Mouse (Mus musculus) left cerebral cortex, postnatal 36 days (tissue): ENCODE data around the gene Tuba1b. TPM values are rescaled to one million over a fixed set of nuclear protein-coding genes. Genes with fewer than 3 reads are reported as not detected.
"Not testable (repeated sequence)": the region's sequence is repeated elsewhere in the genome, so short reads cannot be mapped to it uniquely, and the experiment has no call there.

Source experiments
- DNase-seq, 2 experiments: peaks; one replicate each; pipeline ENCODE4 v3.0.0; 2021 to 2022; ENCODE audit warnings: low spot score in 2 of 2, mixed read lengths in 1 of 2
- intact Hi-C: fragments of 180-260 bp; cut with DNase I; formaldehyde crosslinking; loops from one replicate; pipeline ENCODE4 v1.15.1; 2025
- total RNA-seq, 2 experiments: library from RNA; stranded (reverse); gene quantifications; 2 replicates each; pipeline ENCODE4 v1.2.3; 2021

Gene Tuba1b
- total RNA-seq, 2 experiments from 2014 or later: 509 to 602 TPM

DNA sequence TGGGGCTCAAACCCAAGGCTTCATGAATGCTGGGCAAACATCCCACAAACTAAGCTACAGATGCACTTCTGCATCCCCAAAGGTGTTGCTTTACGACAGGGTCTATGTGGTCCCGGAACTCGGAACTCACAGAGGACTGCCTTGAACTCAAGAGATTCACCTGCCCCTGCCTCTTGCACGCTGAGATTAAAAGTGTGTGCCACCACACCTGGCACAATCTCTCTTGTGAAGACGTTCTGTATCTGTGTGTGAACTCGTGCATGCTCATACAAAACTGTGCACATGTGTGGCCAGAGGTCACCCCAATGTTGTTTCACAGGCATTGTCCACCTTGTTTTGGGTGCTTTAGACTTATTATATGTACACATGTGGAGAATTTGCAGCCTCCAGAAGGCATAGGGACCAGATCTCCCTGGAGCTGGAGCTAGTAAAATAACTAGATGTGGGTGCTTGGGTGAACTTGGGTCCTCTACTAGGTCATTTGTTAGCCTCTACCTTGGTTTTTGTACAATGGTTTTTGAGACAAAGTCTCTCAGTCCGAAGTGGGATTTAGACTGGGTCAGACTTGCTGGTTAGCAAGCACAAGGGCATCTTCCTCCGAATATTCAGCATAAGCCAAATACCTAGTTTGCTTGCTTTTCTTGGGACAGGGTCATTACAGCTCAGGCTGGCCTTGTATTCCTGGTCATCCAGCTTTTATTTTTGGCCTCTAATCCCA, 4.2 kb downstream of the Tuba1b start:
- DNase-seq: no peak
- intact Hi-C loops: loop anchor here (5.0 kb wide), 1 partner anchor 58 kb away; the partner anchor contains the start of gene Kmt2d

DNA sequence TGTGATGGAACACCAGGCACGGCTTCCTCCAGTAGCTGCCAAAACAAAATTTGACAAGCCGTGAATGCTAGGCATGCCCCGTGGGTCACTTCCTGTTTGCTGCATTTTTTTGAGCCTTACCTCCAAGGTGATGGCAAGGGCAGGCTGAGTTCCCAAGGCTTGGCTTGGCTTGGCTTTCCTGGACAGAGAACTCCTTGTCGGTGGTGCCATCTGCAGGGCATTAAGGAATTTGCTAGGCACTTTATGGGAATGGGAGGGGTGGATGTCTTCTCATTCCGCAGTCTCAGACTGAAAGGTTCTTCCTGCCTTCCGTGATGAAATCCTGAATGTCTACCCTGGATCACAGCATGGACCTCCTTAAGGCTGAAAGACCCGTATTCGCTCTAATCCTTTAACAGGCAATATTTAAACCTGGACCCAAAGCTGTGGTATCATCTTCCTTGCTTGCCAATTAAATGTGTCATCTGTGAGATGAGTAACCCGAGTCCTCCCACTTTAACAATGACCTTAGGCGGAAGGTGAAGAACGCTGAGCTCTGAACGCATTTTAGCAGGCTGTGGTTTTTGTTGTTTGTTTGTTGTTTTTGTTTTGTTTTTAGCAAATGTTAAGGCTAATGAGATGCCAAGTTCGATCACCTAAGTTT, 5.6 kb downstream of the Tuba1b start:
- intact Hi-C loops: loop anchor here (2.0 kb wide), 1 partner anchor 36 kb away; no protein-coding TSS in a partner anchor
- peak; percentile 46 to 61 for DNase-seq

DNA sequence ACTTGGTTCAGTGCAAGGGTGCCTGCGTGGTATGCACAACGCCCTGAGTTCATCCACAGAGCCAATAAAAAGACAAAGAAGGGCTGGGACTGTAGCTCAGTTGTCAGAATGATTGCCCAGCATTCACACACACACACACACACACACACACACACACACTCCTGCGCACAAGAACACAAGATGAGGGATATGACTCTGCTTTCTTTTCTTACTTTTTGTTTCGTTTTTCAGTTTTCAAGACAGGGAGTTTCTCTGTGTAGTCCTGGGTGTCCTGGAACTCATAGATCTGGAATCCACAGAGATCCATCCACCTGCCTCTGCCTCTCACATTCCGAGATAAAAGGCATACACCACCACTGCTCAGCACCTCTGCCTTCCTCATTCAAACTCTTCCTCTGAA, 6.8 kb downstream of the Tuba1b start:
- DNase-seq: no peak
- intact Hi-C loops: no loop called here

DNA sequence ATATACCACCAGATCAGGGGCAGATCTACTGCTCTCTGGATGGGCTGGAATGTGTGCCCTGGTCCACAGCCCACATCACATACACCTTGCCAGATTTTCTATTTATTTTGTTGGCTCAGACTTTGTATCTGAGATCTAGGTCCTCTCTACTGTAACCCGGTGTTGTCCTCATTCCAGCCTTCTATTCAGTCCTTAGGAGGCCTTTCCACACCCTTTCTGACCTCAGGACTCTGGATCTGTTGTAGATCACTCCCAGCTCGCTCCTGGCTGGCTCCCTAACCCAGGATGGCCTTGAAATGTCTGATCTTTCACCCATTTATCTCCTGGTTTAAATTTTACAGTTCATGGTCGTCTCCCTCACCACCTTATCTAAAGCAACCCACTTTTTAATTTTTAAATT, 9.7 kb downstream of the Tuba1b start:
- DNase-seq: no peak
- intact Hi-C loops: no loop called here

DNA sequence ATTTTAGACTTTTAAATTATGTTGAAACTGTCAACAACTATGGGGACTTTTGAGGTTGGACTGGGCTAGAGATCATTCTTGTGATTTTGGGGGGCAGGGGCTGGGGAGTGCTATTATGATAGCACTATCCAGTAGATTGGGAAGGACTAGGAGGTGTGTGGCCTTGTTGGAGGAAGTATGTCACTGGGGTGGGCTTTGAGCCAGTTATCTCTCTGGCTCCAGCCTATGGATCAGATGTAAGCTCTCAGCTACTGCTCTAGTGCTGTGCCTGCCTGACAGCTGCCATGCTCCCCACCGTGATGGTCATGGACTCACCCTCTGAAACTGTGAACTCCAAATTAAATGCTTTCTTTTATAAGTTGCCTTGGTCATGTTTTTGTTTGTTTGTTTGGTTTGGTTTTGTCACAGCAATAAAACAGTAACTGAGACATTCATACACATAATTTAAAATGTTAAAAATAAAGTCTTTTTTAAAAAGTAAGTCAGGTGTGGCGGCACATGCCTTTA, 11.3 kb downstream of the Tuba1b start:
- DNase-seq: no peak
- intact Hi-C loops: no loop called here

DNA sequence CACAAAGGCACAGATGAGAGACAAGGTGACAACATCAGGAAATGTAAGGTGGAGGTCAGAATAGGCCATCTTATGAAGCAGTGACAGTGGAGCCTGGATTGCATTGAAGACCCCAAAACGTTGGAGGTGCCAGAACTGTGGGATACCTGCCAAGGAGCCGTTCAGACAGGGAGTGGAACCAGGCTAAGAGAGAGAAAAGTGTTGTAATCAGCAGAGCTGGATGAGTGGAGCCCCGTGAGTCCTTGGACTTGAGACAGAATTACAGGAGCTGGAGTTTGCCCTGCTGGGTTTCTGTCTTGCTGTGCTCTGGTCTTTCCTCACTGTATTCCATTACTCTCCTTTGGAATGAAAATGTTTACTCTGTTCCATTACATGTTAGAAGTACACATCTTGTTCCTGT, 11.8 kb downstream of the Tuba1b start:
- no peak for DNase-seq
- intact Hi-C loops: no loop called here

DNA sequence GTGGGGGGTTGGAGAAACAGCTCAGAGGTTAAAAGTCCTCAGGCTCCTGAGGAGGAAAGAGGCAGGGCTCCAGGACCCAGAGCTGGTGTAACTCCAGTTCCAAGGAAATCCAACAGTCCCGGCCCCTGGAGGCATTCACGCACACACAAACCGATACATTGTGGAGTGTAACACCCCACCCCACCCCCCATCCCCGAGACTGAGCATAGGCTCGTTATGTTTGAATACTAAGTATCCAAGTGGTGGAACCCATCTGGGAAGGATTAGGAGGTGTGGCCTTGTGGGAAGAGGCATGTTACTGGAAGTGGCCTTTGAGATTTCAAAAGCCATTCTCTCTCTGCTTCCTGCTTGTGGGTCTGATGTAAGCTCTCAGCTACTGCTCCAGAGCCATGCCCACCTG, 12.9 kb downstream of the Tuba1b start:
- intact Hi-C loops: no loop called here
- DNase-seq: no peak

DNA sequence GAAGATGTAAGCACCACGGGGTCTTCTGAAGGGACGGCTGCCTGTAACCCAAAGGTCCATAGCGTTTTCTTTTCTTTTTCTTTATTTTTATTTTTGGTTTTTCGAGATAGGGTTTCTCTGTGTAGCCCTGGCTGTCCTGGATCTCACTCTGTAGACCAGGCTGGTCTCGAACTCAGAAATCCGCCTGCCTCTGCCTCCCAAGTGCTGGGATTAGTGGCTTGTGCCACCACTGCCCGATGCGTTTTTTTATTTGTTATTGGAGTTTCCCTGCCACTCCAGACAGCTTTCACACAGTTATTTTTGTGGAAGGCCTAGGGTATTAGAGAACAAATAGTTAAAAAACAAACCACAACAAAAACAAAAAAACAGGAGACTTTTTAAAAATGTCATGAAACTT, 15.9 kb downstream of the Tuba1b start:
- not testable (repeated sequence) for DNase-seq
- intact Hi-C loops: loop anchor here (2.0 kb wide), 1 partner anchor 38 kb away; no protein-coding TSS in a partner anchor

DNA sequence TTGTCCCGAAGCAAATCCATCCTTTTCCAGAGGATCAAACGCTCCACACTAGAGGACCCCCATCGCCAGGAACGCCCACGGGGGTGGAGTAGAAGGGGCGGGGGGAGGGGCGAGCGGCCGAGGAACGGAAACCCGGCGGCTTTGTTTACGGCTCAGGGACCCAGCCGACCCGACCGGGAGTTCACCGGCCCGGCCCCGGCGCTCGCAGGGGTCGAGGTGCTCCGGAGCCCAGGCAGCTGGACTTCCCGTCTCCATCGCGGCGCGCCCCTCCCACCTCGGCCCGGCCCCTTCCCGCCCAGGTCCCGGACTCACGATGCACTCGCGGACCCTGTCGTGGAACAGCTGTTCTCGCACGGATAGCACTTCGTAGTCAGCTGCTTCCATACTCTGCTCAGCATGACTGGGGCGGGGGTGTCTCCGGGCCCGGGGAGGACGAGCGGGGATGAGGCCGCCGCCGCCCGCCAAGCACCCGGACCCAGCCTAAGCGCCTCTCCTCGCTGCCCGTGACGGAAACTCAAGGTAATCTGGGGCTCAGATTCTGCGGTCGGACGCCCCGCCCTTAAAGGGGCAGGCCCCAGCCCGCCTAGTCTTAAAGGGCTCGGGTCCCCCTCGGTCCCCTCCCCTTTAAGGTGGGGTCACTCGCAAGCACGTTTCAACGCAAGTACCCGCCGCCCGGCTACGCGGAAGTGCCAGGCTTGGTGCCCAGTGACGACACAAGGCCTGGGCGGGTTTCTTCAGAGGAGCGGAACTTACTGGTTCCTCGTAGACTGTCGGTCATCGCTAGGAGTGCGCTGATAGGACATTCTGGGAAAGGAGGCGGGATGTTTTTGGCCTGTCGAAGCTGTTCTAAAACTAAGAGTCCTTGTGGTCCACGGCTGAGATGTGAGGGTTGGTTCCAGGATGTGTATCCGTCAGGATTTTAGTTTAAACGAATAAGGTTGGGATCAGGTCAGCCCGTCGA, 16.5 kb downstream of the Tuba1b start, which contains the start of gene Lmbr1l:
Lmbr1l (minus strand) TSS at position 694 of the 961 bp plus-strand sequence.
- DNase-seq: peak; percentile 99
- intact Hi-C loops: loop anchor here (2.0 kb wide), 1 partner anchor 37 kb away; no protein-coding TSS in a partner anchor

DNA sequence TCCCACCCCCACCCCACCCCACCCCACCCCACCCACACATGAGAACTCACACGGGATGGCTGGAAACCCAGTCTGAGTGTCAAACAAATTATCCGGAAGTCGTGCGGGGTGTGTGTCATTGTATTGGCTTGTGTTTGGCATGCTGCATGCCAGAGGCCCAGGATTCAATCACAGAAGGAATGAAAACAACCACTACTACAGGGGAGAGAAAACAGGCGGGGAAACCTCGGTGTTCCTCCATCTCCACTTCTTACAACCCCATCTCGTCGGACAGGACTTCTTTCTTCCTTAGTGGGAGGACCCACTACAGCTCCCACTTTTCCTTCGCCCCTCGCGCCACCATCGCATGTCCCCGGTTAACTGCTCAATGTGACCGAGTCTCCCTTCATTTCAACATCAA, 17.3 kb downstream of the Tuba1b start:
- DNase-seq: no peak
- intact Hi-C loops: no loop called here

DNA sequence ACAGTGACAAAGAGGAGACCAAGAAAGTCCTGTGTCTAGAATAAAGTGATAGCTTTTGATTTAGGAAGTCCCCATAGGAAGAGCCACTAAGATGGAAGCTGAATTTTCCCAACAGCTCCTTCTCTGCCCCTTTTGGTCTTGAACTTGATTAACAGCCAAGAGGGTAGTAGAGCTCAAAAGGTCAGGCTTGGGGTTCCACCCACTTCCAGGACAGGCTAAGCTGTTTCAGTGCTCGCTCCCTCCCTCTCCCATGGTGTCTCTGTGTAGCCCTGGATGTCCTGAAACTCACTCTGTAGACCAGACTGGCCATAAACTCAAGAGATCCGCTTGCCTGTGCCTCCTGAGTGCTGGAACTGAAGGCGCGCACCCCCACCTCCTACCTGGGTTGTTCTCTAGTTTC, 18.3 kb downstream of the Tuba1b start:
- intact Hi-C loops: no loop called here
- no peak for DNase-seq

DNA sequence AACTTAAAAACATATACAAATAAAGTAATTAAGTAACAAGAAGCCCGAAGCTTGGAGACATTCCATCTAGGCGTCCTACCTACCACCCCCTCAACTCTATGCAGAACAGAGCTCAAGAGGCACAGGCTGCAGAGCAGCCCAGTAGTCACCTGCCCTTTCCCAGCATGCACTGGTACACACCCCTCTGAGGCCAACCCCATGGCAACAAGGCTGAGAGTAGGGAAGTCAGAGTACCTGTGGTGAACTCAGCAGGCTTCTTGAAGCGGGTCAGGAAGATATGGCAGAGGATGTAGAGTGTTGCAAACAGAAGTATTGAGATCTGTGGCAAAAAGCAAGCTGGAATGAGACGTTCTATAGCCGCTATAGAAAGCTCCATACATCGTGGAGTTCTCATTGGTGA, 19.5 kb downstream of the Tuba1b start:
- no peak for DNase-seq
- intact Hi-C loops: no loop called here

DNA sequence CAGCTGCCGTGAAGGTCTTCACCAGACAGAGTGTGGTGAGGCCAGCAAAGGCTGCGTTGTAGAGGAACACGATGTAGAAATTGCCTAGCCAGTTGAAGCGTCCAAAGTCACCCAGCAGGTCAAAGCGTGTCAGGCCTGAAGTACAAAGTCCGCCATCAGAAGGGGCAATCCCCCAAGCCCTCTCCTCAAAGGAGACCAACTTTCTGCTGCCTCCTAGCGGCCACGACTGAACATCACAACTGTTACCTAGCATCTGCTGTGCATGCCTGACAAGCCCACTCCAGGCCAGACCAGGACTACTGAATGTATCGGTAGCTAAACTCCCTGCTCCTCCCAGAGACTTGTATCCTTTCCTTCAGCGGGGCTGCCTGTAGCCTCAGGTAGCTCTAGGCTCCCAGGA, 29.7 kb downstream of the Tuba1b start:
- intact Hi-C loops: no loop called here

DNA sequence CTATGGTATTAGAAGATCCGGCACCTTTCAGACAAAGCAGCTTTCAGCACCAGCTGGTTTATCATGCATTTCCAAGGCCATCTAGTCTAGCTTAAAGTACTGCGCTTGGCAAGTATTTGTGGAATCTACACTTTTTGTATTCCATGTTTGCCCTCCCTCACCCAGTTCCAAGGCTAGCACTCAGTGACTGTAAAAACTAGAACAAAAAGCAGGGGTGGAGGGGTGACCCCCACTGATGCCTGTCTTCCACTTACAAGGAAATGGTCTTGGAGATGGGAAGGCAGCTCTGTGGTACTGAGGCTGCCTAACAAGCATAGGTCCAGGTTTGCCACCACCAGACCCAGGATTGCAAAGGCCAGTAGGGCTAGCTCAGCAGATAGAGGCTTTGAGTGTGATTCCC, 31.8 kb downstream of the Tuba1b start:
- intact Hi-C loops: no loop called here
- no peak for DNase-seq

More for the DNA sequence above, 29.7 kb downstream of the Tuba1b start:
- DNase-seq: no peak

DNA sequence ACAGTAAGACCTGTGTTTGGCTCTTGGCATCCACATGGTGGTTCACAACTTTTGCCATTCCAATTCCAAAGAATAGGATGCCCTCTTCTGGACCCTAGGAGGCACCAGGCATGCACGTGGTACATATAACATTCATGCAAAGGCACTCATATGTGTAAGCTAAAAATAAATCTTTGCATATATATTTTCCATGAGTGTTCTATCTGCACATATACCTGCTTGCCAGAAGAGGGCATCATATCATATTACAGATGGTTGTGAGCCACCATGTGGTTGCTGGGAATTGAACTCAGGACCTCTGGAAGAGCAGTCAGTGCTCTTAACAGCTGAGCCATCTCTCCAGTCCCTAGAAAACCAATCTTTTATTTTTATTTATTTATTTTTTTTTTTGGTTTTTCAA, 32.8 kb downstream of the Tuba1b start:
- no peak for DNase-seq
- intact Hi-C loops: no loop called here

DNA sequence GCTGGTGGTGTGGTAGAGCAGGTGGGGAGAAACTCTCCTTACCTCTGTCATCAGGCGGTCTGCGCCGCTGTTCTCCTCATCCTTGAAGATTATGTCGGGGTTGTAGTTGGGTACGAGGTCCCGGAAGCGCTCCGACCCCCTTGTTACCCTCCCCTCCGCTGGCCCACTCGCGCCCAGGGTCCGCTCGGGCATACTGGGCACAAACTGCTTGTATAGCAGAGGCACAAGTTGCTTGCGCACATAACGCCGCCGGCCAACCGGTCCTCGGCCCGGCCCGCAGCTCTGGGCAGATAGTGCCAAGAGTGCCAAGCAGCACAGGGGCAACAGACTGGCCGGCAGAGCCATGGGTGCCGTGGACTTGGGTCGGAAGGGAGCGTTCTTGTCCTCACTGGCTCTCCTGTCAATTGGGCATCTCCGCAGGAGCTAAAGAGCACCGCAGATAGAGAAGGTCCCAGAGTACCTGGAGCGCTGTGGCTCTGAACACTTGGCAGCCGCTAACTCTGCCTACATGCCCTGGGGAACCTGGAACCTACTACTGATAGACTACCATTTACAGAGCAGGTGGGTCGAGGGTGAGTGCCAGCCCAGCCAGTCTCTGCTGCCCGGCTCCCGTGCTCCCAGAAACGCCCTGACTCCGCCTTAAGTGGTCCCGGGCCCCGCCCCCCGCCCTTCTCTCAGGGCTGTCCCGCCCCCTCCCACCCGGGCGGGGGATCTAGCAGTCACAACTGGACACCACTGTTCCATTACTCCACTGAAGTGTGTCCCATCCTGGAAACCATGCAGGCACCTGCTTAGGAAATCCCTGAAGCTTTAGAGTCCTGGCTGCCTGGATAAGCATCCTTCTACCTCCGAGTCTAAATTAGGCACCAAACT, 36.2 kb downstream of the Tuba1b start, which contains the start of gene Dhh:
Dhh (minus strand) TSS at position 613 of the 873 bp plus-strand sequence.
- intact Hi-C loops: no loop called here

DNA sequence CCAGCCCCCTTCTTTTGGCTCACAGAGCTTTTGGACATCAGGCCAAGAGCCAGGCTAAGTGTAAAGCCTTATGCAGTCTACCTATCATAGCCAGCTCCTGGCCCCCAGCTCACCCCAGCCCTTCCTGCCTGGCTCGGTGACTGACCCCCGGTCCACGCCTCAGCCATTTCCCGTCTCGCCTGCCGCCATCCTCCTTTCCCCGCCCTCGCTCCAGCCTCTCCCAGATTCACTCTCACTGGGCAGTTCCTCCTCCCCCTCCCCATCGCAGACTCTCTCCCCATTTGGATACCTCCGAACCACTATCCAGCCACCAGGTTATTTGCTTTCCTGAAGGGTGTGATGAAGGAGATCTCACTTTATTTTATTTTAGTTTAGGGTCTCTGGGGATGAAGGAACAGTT, 36.9 kb downstream of the Tuba1b start:
- intact Hi-C loops: no loop called here
- no peak for DNase-seq

More for the DNA sequence above, 36.2 kb downstream of the Tuba1b start, which contains the start of gene Dhh:
- no peak for DNase-seq

DNA sequence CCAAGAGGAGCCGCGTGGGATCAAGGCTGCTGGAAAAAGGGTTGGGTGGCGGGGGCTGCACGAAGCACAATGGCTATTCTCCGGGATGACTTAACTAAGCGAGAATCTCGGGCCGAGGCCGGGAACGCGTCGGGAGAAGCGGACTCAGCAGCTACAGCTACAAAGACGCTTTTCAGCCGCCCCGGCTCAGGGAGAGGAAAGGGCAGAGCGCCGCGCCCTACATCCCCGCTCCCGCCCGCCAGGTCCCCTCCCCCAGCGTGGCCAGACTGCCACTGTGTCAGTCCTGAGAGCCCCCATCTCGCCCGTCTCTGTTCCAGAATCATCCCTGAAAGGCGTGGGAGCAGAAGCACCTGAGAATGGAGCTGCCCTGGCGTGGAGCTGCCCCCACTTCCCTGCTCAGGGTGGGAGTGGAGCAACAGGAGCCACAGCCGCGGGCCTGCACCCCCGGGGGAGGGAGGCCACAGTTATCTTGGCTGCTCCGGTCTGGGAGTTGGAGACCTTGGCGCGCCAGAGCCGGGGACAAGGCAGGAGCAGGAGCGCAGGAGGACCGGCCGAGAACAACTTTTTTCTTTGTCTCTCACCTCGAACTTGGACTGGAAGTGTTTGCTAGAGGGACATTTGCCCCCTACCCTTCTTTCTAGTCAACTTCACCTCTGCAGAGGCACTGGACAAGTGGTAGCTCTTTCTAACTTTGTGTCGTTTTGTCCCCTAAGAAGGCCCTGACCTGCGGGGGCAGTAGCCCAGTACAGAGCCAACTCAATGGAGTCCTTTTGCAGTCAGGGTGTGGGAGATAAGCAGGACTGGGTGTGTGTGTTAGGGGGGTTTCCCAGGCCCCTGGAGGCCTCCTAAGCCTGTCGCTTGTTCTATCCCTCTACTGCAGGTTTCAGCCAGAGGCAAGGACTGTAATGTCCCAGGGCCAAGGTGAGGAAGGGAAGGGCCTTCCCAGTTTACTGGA, 38.5 kb downstream of the Tuba1b start:
- intact Hi-C loops: no loop called here

More for the DNA sequence above, 38.5 kb downstream of the Tuba1b start:
- DNase-seq: no peak
